Mouse (Mus musculus) liver, adult 2 months (tissue): ENCODE results near the gene Cabin1.

Experiments used
- CTCF ChIP-seq: fragments of 200-500 bp; IDR thresholded peaks from 2 replicates; pipeline ENCODE4 v1.5.1; 2011; ENCODE audit warnings: low read depth, low read length, control low read depth
- POLR2A ChIP-seq: fragments of 200-500 bp; IDR thresholded peaks from 2 replicates; pipeline ENCODE4 v1.6.1; 2011; ENCODE audit warnings: low read length, control low read depth; ENCODE audit not compliant: insufficient read depth; ENCODE audit errors: extremely low read depth

DNA sequence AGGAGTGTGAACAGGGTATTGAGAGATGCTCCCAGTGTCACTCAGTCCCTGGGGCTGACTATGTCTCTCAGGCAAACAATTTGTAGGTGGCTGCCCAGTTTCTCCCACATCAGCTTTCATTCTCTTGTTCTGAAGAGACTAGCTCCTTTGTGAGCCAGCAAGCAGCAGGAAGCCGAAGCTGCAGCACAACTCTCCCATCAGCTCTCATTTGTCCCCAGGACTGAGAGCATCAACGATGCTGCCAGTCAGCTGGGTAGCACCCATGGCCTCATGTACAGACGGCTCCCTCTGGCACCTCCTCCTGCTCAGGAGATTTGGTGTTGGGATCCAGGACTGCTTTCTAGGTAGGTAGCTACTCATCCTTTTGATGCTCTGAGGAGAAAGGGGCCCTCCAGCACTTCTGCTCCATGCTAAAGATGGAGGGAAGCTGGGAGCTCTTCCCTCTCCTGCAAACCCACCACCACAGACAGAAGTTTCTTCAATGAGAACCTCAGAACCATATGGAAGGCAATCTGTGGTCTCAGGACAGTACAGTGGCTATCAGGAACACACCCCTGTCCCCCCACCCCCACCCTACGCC lies 97.6 kb downstream of the Cabin1 start:
- TF ChIP-seq CTCF, result no peak
- no peak for TF ChIP-seq POLR2A
